Mouse (Mus musculus) stomach, postnatal 0 days (tissue): ENCODE measurements around the gene Fcer1g.

Experiments
- CTCF ChIP-seq: IDR thresholded peaks from 2 replicates; pipeline ENCODE4 v1.5.1; 2016; ENCODE audit warnings: antibody characterized with exemption, low read depth, mild to moderate bottlenecking, moderate library complexity
- EP300 ChIP-seq: optimal IDR thresholded peaks from 2 replicates; pipeline ENCODE3; 2016; ENCODE audit warnings: antibody characterized with exemption

DNA sequence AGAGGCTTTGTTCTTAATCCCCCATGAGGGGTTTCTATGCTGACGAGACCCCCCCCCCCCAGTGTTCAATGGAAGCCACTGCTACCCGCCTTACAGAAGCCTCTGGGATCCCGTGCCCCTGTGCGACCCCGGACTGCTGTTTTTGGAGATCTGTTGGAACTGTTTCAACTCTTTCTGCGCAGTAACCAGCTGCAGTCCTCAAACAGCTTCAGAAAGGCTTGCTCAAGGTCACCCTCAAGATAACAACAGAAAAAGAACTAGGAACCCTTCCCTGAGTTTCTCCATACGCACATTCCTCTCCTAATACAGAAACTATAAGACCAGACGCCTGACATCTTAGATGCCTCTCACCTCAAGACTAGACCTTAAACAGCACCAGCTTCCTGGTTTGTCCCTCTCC is 45.1 kb downstream of the Fcer1g start:
- TF ChIP-seq CTCF (no peak), EP300 (no peak)
